Mouse (Mus musculus) ES-Bruce4 (cell line): ENCODE results near the gene Ccn6. TPM values are rescaled to one million over a fixed set of nuclear protein-coding genes. Genes with fewer than 3 reads are reported as not detected.

Source experiments
- H3K27ac ChIP-seq: 2 replicates; pipeline ENCODE4 v1.5.1; 2012; ENCODE audit warnings: low read length, inconsistent platforms; ENCODE audit not compliant: insufficient read depth
- H3K27me3 ChIP-seq: 2 replicates; pipeline ENCODE4 v1.6.1; 2012; ENCODE audit warnings: mild to moderate bottlenecking, low read length, inconsistent platforms; ENCODE audit not compliant: control insufficient read depth, poor library complexity, insufficient read depth, severe bottlenecking
- H3K36me3 ChIP-seq: 2 replicates; pipeline ENCODE4 v1.6.1; 2012; ENCODE audit warnings: inconsistent platforms, mild to moderate bottlenecking, low read length, moderate library complexity; ENCODE audit not compliant: control insufficient read depth, poor library complexity, insufficient read depth, severe bottlenecking
- H3K4me1 ChIP-seq: one replicate; pipeline ENCODE4 v1.8.1; 2011; ENCODE audit warnings: low read length; ENCODE audit not compliant: control insufficient read depth, insufficient read depth
- H3K4me3 ChIP-seq: 2 replicates; pipeline ENCODE4 v1.5.1; 2011; ENCODE audit warnings: low read depth, mild to moderate bottlenecking, low read length
- H3K9ac ChIP-seq: 2 replicates; pipeline ENCODE4 v1.6.1; 2012; ENCODE audit warnings: low read depth, mild to moderate bottlenecking, inconsistent platforms; ENCODE audit not compliant: poor library complexity, severe bottlenecking
- H3K9me3 ChIP-seq: replicated peaks from 2 replicates; pipeline ENCODE4 v1.6.1; 2012; ENCODE audit warnings: mild to moderate bottlenecking, low read length, inconsistent platforms; ENCODE audit not compliant: control insufficient read depth, poor library complexity, insufficient read depth, severe bottlenecking
- CTCF ChIP-seq: IDR thresholded peaks from one replicate; pipeline ENCODE4 v1.8.1; 2011; ENCODE audit warnings: low read depth, low read length
- EP300 ChIP-seq: IDR thresholded peaks from 2 replicates; pipeline ENCODE4 v1.6.1; 2011; ENCODE audit warnings: low read depth, low read length; ENCODE audit not compliant: insufficient read depth
- POLR2A ChIP-seq: IDR thresholded peaks from one replicate; pipeline ENCODE4 v1.8.1; 2011; ENCODE audit warnings: low read length; ENCODE audit not compliant: insufficient read depth
- polyA plus RNA-seq: library from polyadenylated mRNA; stranded (reverse); fragments of >200 nt; gene quantifications from 2 replicates; pipeline ENCODE4 v1.2.4, GENCODE M21; 2011; ENCODE audit warnings: low read depth; ENCODE audit not compliant: missing spikeins, insufficient read depth, insufficient read length

Ccn6 gene
- polyA plus RNA-seq, 1 experiment: not detected

DNA sequence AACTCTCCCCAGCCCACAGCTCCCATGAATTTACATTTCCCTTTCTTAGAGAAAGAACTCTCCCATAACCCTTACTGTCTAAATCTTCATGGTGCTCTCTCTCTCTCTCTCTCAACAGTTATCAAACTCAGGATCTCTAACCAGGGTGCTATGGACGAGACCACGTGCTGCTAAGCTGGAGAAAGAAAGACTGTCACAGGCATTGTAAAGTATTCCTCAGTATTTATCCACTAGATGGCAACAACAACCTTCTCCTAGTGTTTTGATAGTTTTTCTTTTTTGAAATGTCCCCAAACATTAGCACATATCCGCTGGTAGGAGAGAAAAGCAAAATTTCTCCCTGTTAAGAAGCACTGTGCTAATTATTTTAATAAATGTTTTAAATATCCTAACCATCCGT lies 42.2 kb downstream of the Ccn6 start:
- Histone ChIP-seq H3K9ac (no peak overlapping the region), H3K4me1 (no peaks in the 10 kb centered on the region), H3K36me3 (no peaks in the 10 kb centered on the region), H3K9me3 (no peaks in the 10 kb centered on the region), H3K27me3 (no peaks in the 10 kb centered on the region), H3K27ac (no peak overlapping the region), H3K4me3 (no peak overlapping the region)
- TF ChIP-seq CTCF: no peak
- no peak for TF ChIP-seq POLR2A
- TF ChIP-seq EP300: no peak

DNA sequence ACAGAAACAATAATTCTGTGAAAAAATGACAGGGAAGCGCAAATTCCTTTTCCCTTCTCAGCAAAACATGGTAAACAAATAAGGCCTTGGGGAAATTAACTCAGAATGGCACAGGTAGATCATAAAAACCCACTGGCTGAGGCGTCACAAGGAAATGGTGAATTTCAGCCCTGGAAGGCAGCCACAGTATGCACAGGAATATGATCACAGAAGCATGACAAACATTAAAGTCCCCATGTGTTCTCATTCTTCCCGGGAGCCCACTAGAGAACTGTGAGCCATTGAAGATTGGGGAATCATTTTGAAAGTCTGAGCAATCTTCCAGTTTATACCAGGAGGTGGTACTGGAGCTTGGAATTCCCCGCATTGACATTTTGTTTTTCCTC lies 54.1 kb downstream of the Ccn6 start:
- H3K9me3 ChIP-seq: no peaks in the 10 kb centered on the region
- no peaks in the 10 kb centered on the region for H3K4me1 ChIP-seq
- H3K9ac ChIP-seq: no peak overlapping the region
- H3K27ac ChIP-seq: no peak overlapping the region
- no peak overlapping the region for H3K4me3 ChIP-seq
- TF ChIP-seq EP300: no peak
- no peak for TF ChIP-seq POLR2A
- no peak for TF ChIP-seq CTCF
- no peaks in the 10 kb centered on the region for H3K27me3 ChIP-seq
- no peaks in the 10 kb centered on the region for H3K36me3 ChIP-seq

DNA sequence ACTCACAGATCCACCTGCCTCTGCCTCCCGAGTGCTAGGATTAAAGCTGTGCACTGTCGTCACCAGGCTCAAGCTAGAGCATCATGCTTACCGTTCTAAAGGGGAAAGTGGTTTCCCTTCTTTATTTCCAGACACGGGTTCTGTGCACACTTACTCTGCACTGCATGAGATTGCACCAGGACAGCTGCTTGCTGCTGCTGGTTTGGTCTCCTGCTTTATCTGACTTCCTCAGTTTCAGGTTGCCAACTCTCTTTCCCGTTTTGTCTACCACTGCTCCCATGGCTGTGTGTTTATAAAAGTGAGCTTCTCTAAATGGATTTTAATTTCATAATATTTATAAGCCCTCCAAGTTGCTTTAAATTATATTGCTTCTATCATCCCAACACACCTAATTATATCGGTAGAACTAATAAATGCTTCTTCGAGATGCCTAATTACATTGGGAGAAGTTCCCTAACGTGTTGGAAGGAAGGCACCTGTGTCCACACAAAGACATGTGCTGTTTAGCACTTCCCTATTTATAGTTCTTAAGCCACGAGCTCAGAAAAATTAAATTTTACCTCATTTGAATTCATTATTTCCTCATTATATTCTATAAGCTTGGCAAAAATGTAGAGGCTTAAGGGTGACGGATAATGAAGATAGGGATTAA lies 54.6 kb downstream of the Ccn6 start:
- no peaks in the 10 kb centered on the region for H3K9me3 ChIP-seq
- no peaks in the 10 kb centered on the region for H3K27me3 ChIP-seq
- no peak overlapping the region for H3K9ac ChIP-seq
- TF ChIP-seq POLR2A (no peak), CTCF (no peak), EP300 (no peak)
- no peak overlapping the region for H3K4me3 ChIP-seq
- H3K4me1 ChIP-seq: no peaks in the 10 kb centered on the region
- H3K27ac ChIP-seq: no peak overlapping the region
- H3K36me3 ChIP-seq: no peaks in the 10 kb centered on the region

DNA sequence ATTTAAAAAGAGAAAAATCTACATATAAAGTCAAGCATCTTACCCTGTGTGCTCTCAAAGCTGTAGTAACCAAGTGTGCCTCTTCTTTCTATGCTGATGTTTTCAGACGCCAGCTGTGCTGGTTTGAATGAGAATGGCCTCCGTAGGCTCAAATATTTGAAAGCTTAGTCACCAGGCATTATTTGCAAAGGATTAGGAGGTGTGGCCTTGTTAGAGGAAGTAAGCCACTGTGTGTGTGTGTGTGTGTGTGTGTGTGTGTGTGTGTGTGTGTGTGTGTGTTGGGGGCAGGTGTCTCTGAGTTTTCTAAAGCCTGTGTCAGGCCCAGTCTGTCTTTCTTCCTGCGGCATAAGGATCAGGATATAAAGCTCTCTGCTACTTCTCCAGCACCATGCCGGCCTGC lies 56.7 kb downstream of the Ccn6 start:
- Histone ChIP-seq H3K36me3 (no peaks in the 10 kb centered on the region), H3K9ac (no peak overlapping the region), H3K4me3 (no peak overlapping the region), H3K27ac (peak overlapping the region; percentile 77), H3K4me1 (no peaks in the 10 kb centered on the region), H3K27me3 (no peaks in the 10 kb centered on the region), H3K9me3 (no peaks in the 10 kb centered on the region)
- TF ChIP-seq CTCF (no peak), EP300 (peak; percentile 93)

DNA sequence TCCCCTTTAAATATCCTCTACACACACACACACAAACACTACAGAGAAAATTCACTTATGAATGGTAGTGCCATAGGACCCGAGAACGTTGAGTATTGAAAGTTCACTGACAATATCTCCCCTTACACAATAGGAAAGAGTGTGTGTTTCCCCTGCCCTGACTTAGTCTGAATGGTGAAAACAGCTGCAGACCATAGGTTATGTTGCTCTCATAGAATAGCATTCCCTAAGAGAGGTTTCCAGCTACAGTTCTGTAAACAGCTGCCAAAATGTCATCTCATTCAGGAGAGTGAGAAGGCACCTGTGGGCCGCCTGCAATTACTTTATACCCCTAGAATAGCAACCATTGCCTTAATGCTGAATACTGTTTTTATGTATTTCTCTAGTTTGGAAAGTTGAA lies 57.2 kb downstream of the Ccn6 start:
- H3K27ac ChIP-seq: peak overlapping the region; percentile 54
- no peaks in the 10 kb centered on the region for H3K9me3 ChIP-seq
- TF ChIP-seq POLR2A (no peak), EP300 (no peak), CTCF (no peak)
- no peaks in the 10 kb centered on the region for H3K27me3 ChIP-seq
- H3K9ac ChIP-seq: no peak overlapping the region
- H3K36me3 ChIP-seq: no peaks in the 10 kb centered on the region
- H3K4me3 ChIP-seq: no peak overlapping the region
- no peaks in the 10 kb centered on the region for H3K4me1 ChIP-seq

DNA sequence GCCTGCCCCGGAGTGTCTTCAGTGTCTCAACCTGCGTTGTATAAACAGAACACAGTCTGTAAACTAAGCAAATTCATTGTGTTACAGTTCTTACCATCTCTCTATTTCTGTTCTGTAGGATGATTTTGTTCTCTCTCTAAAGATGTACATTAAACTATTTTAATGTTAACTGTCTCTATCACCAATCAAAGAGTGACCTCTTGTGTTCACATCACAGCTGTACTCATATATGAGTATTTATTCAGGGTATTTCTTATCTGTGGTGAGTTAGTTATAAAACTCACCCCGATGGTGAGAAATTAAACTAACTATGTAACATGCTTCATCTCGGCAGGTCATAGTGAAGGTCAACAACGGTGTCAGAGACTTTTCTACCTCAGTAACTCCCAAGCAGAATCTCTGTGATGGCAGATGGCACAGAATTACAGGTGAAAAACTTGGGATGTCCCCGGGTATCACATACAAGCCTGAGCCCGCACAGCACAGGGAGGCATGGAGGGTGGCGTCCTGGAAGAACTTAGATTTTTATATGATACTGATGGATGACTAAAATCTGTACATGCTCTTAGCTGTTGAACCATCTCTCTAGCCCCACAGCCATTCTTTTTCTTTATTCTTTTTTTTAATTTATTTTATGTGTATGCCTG lies 58.7 kb downstream of the Ccn6 start:
- H3K36me3 ChIP-seq: no peaks in the 10 kb centered on the region
- no peak overlapping the region for H3K27ac ChIP-seq
- TF ChIP-seq EP300 (no peak), POLR2A (no peak), CTCF (no peak)
- H3K27me3 ChIP-seq: no peaks in the 10 kb centered on the region
- no peak overlapping the region for H3K9ac ChIP-seq
- no peaks in the 10 kb centered on the region for H3K4me1 ChIP-seq
- no peak overlapping the region for H3K4me3 ChIP-seq
- H3K9me3 ChIP-seq: no peaks in the 10 kb centered on the region

Other genes with a start within 250 kb of the Ccn6 start
- gene Lama4, start 198.3 kb downstream of the Ccn6 start, polyA plus RNA-seq: 1.7 and 1.9 TPM in 2 replicates
- gene Fam229b, start 29.9 kb downstream of the Ccn6 start, polyA plus RNA-seq: 3.5 and 4.5 TPM in 2 replicates
- 24.6 and 25.6 TPM in 2 replicates for gene Tube1, start 29.8 kb downstream of the Ccn6 start, polyA plus RNA-seq
- gene Fyn, start 205.1 kb upstream of the Ccn6 start, polyA plus RNA-seq: 19.1 and 25.5 TPM in 2 replicates